Mouse (Mus musculus): Measurements from ENCODE around the gene Rab11a. TPM values are rescaled to one million over a fixed set of nuclear protein-coding genes. Genes with fewer than 3 reads are reported as not detected.
"Not testable (repeated sequence)": the region's sequence is repeated elsewhere in the genome, so short reads cannot be mapped to it uniquely, and the experiment has no call there.

Rab11a gene
- polyA plus RNA-seq, 1 experiment from 2014 or later, result 319 TPM

GRCm38 (mm10) chr9:64736639-64737405 is 736 bp downstream of the Rab11a start:
- peak; percentile 78 for ATAC-seq (ENCODE audit: borderline replicate concordance, extremely low read depth, low FRiP score, low TSS enrichment)
- H3K27me3 ChIP-seq, result no peaks in the 10 kb centered on the region
- peak overlapping the region; percentile 99 for H3K4me3 ChIP-seq
- H3K9ac ChIP-seq, result peak overlapping the region; percentile 93
- H3K4me1 ChIP-seq, result peaks cover 3% of the 10 kb centered on the region; the same call in 1 of the 2 replicates
- under 1% methylated on average over 34 of the region's 35 CpGs for WGBS
- H3K4me2 ChIP-seq, result peak overlapping the region; percentile 66
- peak overlapping the region; percentile 93 for H3K27ac ChIP-seq
- no peaks in the 10 kb centered on the region for H3K36me3 ChIP-seq
- no peaks in the 10 kb centered on the region for H3K9me3 ChIP-seq

- peak overlapping the region; percentile 66 for H3K4me2 ChIP-seq
- H3K27me3 ChIP-seq, result no peaks in the 10 kb centered on the region
- H3K36me3 ChIP-seq, result no peaks in the 10 kb centered on the region
- peak overlapping the region; percentile 93 for H3K27ac ChIP-seq
- no peak for ATAC-seq (ENCODE audit: borderline replicate concordance, extremely low read depth, low FRiP score, low TSS enrichment)
- 4% methylated on average over 9 of the region's 9 CpGs for WGBS
- peak overlapping the region; percentile 93 for H3K9ac ChIP-seq
- H3K4me1 ChIP-seq, result peaks cover 3% of the 10 kb centered on the region; the same call in 1 of the 2 replicates
- H3K9me3 ChIP-seq, result no peaks in the 10 kb centered on the region
- peak overlapping the region; percentile 99 for H3K4me3 ChIP-seq
These were observed 1.4 kb downstream of the Rab11a start for GRCm38 (mm10) chr9:64736076-64736638.

GRCm38 (mm10) chr9:64734992-64735391 is 2.6 kb downstream of the Rab11a start:
- not testable (repeated sequence) for ATAC-seq (ENCODE audit: borderline replicate concordance, extremely low read depth, low FRiP score, low TSS enrichment); H3K36me3 ChIP-seq; H3K4me2 ChIP-seq; H3K27me3 ChIP-seq; H3K9me3 ChIP-seq; H3K27ac ChIP-seq; H3K4me1 ChIP-seq; H3K4me3 ChIP-seq; H3K9ac ChIP-seq
- WGBS, result 90% methylated on average over 7 of the region's 7 CpGs

- Histone ChIP-seq H3K9me3 (no peaks in the 10 kb centered on the region), H3K27ac (no peak overlapping the region), H3K9ac (no peak overlapping the region), H3K4me2 (no peak overlapping the region), H3K27me3 (no peaks in the 10 kb centered on the region), H3K4me3 (no peak overlapping the region), H3K36me3 (no peaks in the 10 kb centered on the region), H3K4me1 (peaks cover 3% of the 10 kb centered on the region; the same call in 1 of the 2 replicates)
- no peak for ATAC-seq (ENCODE audit: borderline replicate concordance, extremely low read depth, low FRiP score, low TSS enrichment)
- WGBS, result 57% methylated on average over 6 of the region's 6 CpGs
These were observed 3.4 kb downstream of the Rab11a start for GRCm38 (mm10) chr9:64734166-64734565.

- Histone ChIP-seq H3K4me1 (peaks cover 3% of the 10 kb centered on the region; the same call in 1 of the 2 replicates), H3K4me2 (no peak overlapping the region), H3K4me3 (no peak overlapping the region), H3K36me3 (peaks cover 11% of the 10 kb centered on the region), H3K9me3 (no peaks in the 10 kb centered on the region), H3K27ac (no peak overlapping the region), H3K27me3 (no peaks in the 10 kb centered on the region), H3K9ac (no peak overlapping the region)
- WGBS, result 81% methylated on average over 3 of the region's 3 CpGs
- no peak for ATAC-seq (ENCODE audit: borderline replicate concordance, extremely low read depth, low FRiP score, low TSS enrichment)
These were observed 6.5 kb downstream of the Rab11a start for GRCm38 (mm10) chr9:64731029-64731560.

- Histone ChIP-seq H3K4me3 (no peak overlapping the region), H3K27ac (no peak overlapping the region), H3K36me3 (peaks cover 31% of the 10 kb centered on the region), H3K27me3 (no peaks in the 10 kb centered on the region), H3K4me1 (no peaks in the 10 kb centered on the region), H3K9ac (no peak overlapping the region), H3K4me2 (no peak overlapping the region), H3K9me3 (no peaks in the 10 kb centered on the region)
- 96% methylated on average over 5 of the region's 5 CpGs for WGBS
- ATAC-seq (ENCODE audit: borderline replicate concordance, extremely low read depth, low FRiP score, low TSS enrichment), result no peak
These were observed 11.1 kb downstream of the Rab11a start for GRCm38 (mm10) chr9:64726454-64726853.

GRCm38 (mm10) chr9:64719526-64720163 is 17.9 kb downstream of the Rab11a start:
- Histone ChIP-seq H3K9me3 (no peaks in the 10 kb centered on the region), H3K27me3 (no peaks in the 10 kb centered on the region), H3K9ac (no peak overlapping the region), H3K4me3 (no peak overlapping the region), H3K4me2 (no peak overlapping the region), H3K36me3 (peaks cover 27% of the 10 kb centered on the region), H3K27ac (no peak overlapping the region), H3K4me1 (no peaks in the 10 kb centered on the region)
- ATAC-seq (ENCODE audit: borderline replicate concordance, extremely low read depth, low FRiP score, low TSS enrichment), result no peak
- WGBS, result 76% methylated on average over 5 of the region's 5 CpGs

- ATAC-seq (ENCODE audit: borderline replicate concordance, extremely low read depth, low FRiP score, low TSS enrichment); H3K27me3 ChIP-seq; H3K4me1 ChIP-seq; H3K4me3 ChIP-seq; H3K9ac ChIP-seq; H3K4me2 ChIP-seq; H3K27ac ChIP-seq; H3K9me3 ChIP-seq: not testable (repeated sequence)
- H3K36me3 ChIP-seq, result peaks cover 18% of the 10 kb centered on the region
- 77% methylated on average over 5 of the region's 5 CpGs for WGBS
These were observed 27.3 kb downstream of the Rab11a start for GRCm38 (mm10) chr9:64710291-64710690.

GRCm38 (mm10) chr9:64704073-64704840 is 33.3 kb downstream of the Rab11a start:
- no peaks in the 10 kb centered on the region for H3K9me3 ChIP-seq
- WGBS, result 66% methylated on average over 5 of the region's 5 CpGs
- H3K9ac ChIP-seq, result no peak overlapping the region
- H3K4me1 ChIP-seq, result 0 out of 2 replicates have a peak, but pooled peaks cover 6% of the 10 kb centered on the region
- no peak for ATAC-seq (ENCODE audit: borderline replicate concordance, extremely low read depth, low FRiP score, low TSS enrichment)
- no peak overlapping the region for H3K4me3 ChIP-seq
- peaks cover 17% of the 10 kb centered on the region; the same call in 1 of the 2 replicates for H3K36me3 ChIP-seq
- no peaks in the 10 kb centered on the region for H3K27me3 ChIP-seq
- no peak overlapping the region for H3K4me2 ChIP-seq
- H3K27ac ChIP-seq, result no peak overlapping the region

- Histone ChIP-seq H3K36me3 (peaks cover 14% of the 10 kb centered on the region; the same call in 1 of the 2 replicates), H3K27ac (no peak overlapping the region)
These were observed 34.1 kb downstream of the Rab11a start for GRCm38 (mm10) chr9:64703420-64703965.

GRCm38 (mm10) chr9:64702937-64703336 is 34.6 kb downstream of the Rab11a start:
- H3K27me3 ChIP-seq, result no peaks in the 10 kb centered on the region
- no peaks in the 10 kb centered on the region for H3K9me3 ChIP-seq
- WGBS, result 44% methylated on average over 2 of the region's 2 CpGs
- H3K4me3 ChIP-seq, result no peak overlapping the region
- ATAC-seq (ENCODE audit: borderline replicate concordance, extremely low read depth, low FRiP score, low TSS enrichment), result no peak
- H3K4me2 ChIP-seq, result no peak overlapping the region
- H3K36me3 ChIP-seq, result peaks cover 10% of the 10 kb centered on the region; the same call in 1 of the 2 replicates
- H3K9ac ChIP-seq, result no peak overlapping the region
- 0 out of 2 replicates have a peak, but pooled peaks cover 6% of the 10 kb centered on the region for H3K4me1 ChIP-seq
- no peak overlapping the region for H3K27ac ChIP-seq

More at GRCm38 (mm10) chr9:64703420-64703965, 34.1 kb downstream of the Rab11a start:
- no peak overlapping the region for H3K4me3 ChIP-seq
- 0 out of 2 replicates have a peak, but pooled peaks cover 6% of the 10 kb centered on the region for H3K4me1 ChIP-seq
- no peaks in the 10 kb centered on the region for H3K27me3 ChIP-seq
- H3K9me3 ChIP-seq, result no peaks in the 10 kb centered on the region
- H3K4me2 ChIP-seq, result no peak overlapping the region
- H3K9ac ChIP-seq, result no peak overlapping the region
- no peak for ATAC-seq (ENCODE audit: borderline replicate concordance, extremely low read depth, low FRiP score, low TSS enrichment)

All from lung, embryonic 15.5 days (tissue).